In genomic region chr10:79680606-79681495, GRCm38 (mm10) we compare ENCODE assay signal across 8 mouse cellular contexts. TPM values are rescaled to one million over a fixed set of nuclear protein-coding genes. Genes with fewer than 3 reads are reported as not detected.
DNase-seq lines count a peak whose midpoint lies in the region; ATAC-seq and TF ChIP-seq lines count a peak whose summit lies in the region.

No protein-coding gene starts in this region.

- H3K9ac ChIP-seq in hindbrain, embryonic 16.5 days (ENCODE audit: low read depth, low read length) = peak overlapping the region; percentile 67
- H3K9ac ChIP-seq in midbrain, embryonic 11.5 days (ENCODE audit: low read length) = peak overlapping the region; percentile 41

- ATAC-seq in hindbrain, embryonic 16.5 days = peak; percentile 30
- ATAC-seq in midbrain, embryonic 11.5 days (ENCODE audit: low FRiP score) = peak; percentile 41

- no peaks in the 10 kb centered on the region for H3K36me3 ChIP-seq in testis, adult 2 months (ENCODE audit: control insufficient read depth, insufficient read depth, low read length)
- H3K36me3 ChIP-seq in hindbrain, embryonic 16.5 days (ENCODE audit: control insufficient read depth, insufficient read depth, low read length) = peaks cover 11% of the 10 kb centered on the region
- H3K36me3 ChIP-seq in midbrain, embryonic 11.5 days (ENCODE audit: control insufficient read depth, insufficient read depth, low read length) = peaks cover 8% of the 10 kb centered on the region

- H3K4me2 ChIP-seq in hindbrain, embryonic 16.5 days (ENCODE audit: low read length) = peak overlapping the region; percentile 79
- H3K4me2 ChIP-seq in midbrain, embryonic 11.5 days = peak overlapping the region; percentile 54

- peak overlapping the region; percentile 86 for H3K27ac ChIP-seq in testis, adult 2 months (ENCODE audit: control insufficient read depth, insufficient read depth, low read depth, low read length)
- H3K27ac ChIP-seq in hindbrain, embryonic 16.5 days (ENCODE audit: low read depth, low read length) = peak overlapping the region; percentile 89
- peak overlapping the region; percentile 25 for H3K27ac ChIP-seq in midbrain, embryonic 11.5 days (ENCODE audit: low read depth, low read length)

- no peaks in the 10 kb centered on the region for H3K27me3 ChIP-seq in testis, adult 2 months (ENCODE audit: control insufficient read depth, insufficient read depth, low read length)
- H3K27me3 ChIP-seq in hindbrain, embryonic 16.5 days (replicated peaks; ENCODE audit: control insufficient read depth, insufficient read depth, low read length) = no peaks in the 10 kb centered on the region
- H3K27me3 ChIP-seq in midbrain, embryonic 11.5 days (ENCODE audit: control insufficient read depth, insufficient read depth, low read length) = no peaks in the 10 kb centered on the region

- no peak for TF ChIP-seq CTCF in testis, adult 2 months (IDR thresholded peaks at IDR 0.05; ENCODE audit: control insufficient read depth, insufficient read depth, insufficient replicate concordance, low read depth, low read length)

- peak overlapping the region; percentile 98 for H3K4me3 ChIP-seq in testis, adult 2 months (ENCODE audit: control insufficient read depth, low read depth, low read length)
- peak overlapping the region; percentile 88 for H3K4me3 ChIP-seq in hindbrain, embryonic 16.5 days (ENCODE audit: low read length)
- H3K4me3 ChIP-seq in midbrain, embryonic 11.5 days (ENCODE audit: low read depth, low read length) = peak overlapping the region; percentile 83

- no peak for TF ChIP-seq POLR2A in testis, adult 2 months (IDR thresholded peaks at IDR 0.05; ENCODE audit: control insufficient read depth, low read depth, low read length)

- 45% methylated on average over 11 of the region's 11 CpGs for WGBS in hindbrain, embryonic 16.5 days
- 41% methylated on average over 11 of the region's 11 CpGs for WGBS in midbrain, embryonic 11.5 days

- no peaks in the 10 kb centered on the region for H3K9me3 ChIP-seq in hindbrain, embryonic 16.5 days (ENCODE audit: control insufficient read depth, low read length)
- no peaks in the 10 kb centered on the region for H3K9me3 ChIP-seq in midbrain, embryonic 11.5 days (ENCODE audit: control insufficient read depth, low read length)

- H3K4me1 ChIP-seq in testis, adult 2 months (ENCODE audit: control insufficient read depth, insufficient read depth, low read length) = peaks cover 10% of the 10 kb centered on the region
- peaks cover 19% of the 10 kb centered on the region for H3K4me1 ChIP-seq in hindbrain, embryonic 16.5 days (ENCODE audit: control insufficient read depth, insufficient read depth, low read depth, low read length)
- H3K4me1 ChIP-seq in midbrain, embryonic 11.5 days (ENCODE audit: control insufficient read depth, insufficient read depth, low read length) = peaks cover 17% of the 10 kb centered on the region

- DNase-seq in adrenal gland, postnatal 14 days = peak; percentile 60
- no peak for DNase-seq in adrenal gland, postnatal 4 days (ENCODE audit: low spot score in 2 of 2)
- DNase-seq in testis, postnatal 14 days (ENCODE audit: low spot score) = no peak
- no peak for DNase-seq in midbrain, embryonic 11.5 days (ENCODE audit: low spot score, missing footprints)
- no peak for DNase-seq in T-cell, adult 2 months (ENCODE audit: low spot score)
- DNase-seq in layer of hippocampus, postnatal 14 days (ENCODE audit: low spot score in 2 of 2) = no peak

RNA-seq across cellular contexts. Expression of gene Cdc34, which starts 1.1 kb away (rescaled TPM):
- 79.1 and 82.4 TPM in 2 replicates for total RNA-seq in adrenal gland, postnatal 14 days (2021)
- total RNA-seq in adrenal gland, postnatal 4 days (2021) = 10 to 100 TPM; 72.6 to 78.1 TPM
- polyA plus RNA-seq in testis, adult 2 months (2012; rRNA removed) = 855 and 952 TPM in 2 replicates
- 73.5 and 84.7 TPM in 2 replicates for polyA plus RNA-seq in hindbrain, embryonic 16.5 days (2015; fragmentation: Nextera tagmentation; extraction: Ambion mirVana)
- 149 and 178 TPM in 2 replicates for polyA plus RNA-seq in midbrain, embryonic 11.5 days (2014; fragmentation: Nextera tagmentation; extraction: Ambion mirVana)
- 10 to 100 TPM; 60.9 to 68.5 TPM for total RNA-seq in layer of hippocampus, postnatal 14 days (2021)

RNA-seq across cellular contexts. Expression of gene Gzmm, which starts 8.0 kb away (rescaled TPM):
- 0.89 and 1.1 TPM in 2 replicates for total RNA-seq in adrenal gland, postnatal 14 days (2021)
- 1 to 10 TPM; 1.8 to 2.4 TPM for total RNA-seq in adrenal gland, postnatal 4 days (2021)
- 0.33 and 0.52 TPM in 2 replicates for polyA plus RNA-seq in testis, adult 2 months (2012; rRNA removed)
- polyA plus RNA-seq in hindbrain, embryonic 16.5 days (2015; fragmentation: Nextera tagmentation; extraction: Ambion mirVana) = 1.7 TPM in 2 replicates
- polyA plus RNA-seq in midbrain, embryonic 11.5 days (2014; fragmentation: Nextera tagmentation; extraction: Ambion mirVana) = 0.27 and 0.58 TPM in 2 replicates
- total RNA-seq in layer of hippocampus, postnatal 14 days (2021) = 1 to 10 TPM; 1.7 to 1.9 TPM

RNA-seq across cellular contexts. Expression of gene Tpgs1, which starts 11.7 kb away (rescaled TPM):
- total RNA-seq in adrenal gland, postnatal 14 days (2021) = 27.8 and 34.1 TPM in 2 replicates
- 10 to 100 TPM; 32.4 to 33.9 TPM for total RNA-seq in adrenal gland, postnatal 4 days (2021)
- polyA plus RNA-seq in testis, adult 2 months (2012; rRNA removed) = 33.9 and 36.7 TPM in 2 replicates
- 107 and 124 TPM in 2 replicates for polyA plus RNA-seq in hindbrain, embryonic 16.5 days (2015; fragmentation: Nextera tagmentation; extraction: Ambion mirVana)
- 65.5 and 69.6 TPM in 2 replicates for polyA plus RNA-seq in midbrain, embryonic 11.5 days (2014; fragmentation: Nextera tagmentation; extraction: Ambion mirVana)
- 10 to 100 TPM; 72.3 to 73.2 TPM for total RNA-seq in layer of hippocampus, postnatal 14 days (2021)

RNA-seq across cellular contexts. Expression of gene Madcam1, which starts 16.5 kb away (rescaled TPM):
- total RNA-seq in adrenal gland, postnatal 14 days (2021) = 6.8 TPM in 1 of 2 replicates, not detected in the other
- total RNA-seq in adrenal gland, postnatal 4 days (2021) = under 1 TPM; 0.28 to 0.64 TPM
- not detected in 2 replicates for polyA plus RNA-seq in testis, adult 2 months (2012; rRNA removed)
- polyA plus RNA-seq in hindbrain, embryonic 16.5 days (2015; fragmentation: Nextera tagmentation; extraction: Ambion mirVana) = 0.99 and 1.5 TPM in 2 replicates
- polyA plus RNA-seq in midbrain, embryonic 11.5 days (2014; fragmentation: Nextera tagmentation; extraction: Ambion mirVana) = 1.2 and 1.4 TPM in 2 replicates
- total RNA-seq in layer of hippocampus, postnatal 14 days (2021) = under 1 TPM in 1 of 2 experiments, not detected in 1; 0.37 TPM

RNA-seq across cellular contexts. Expression of gene Bsg, which starts 23.4 kb away (rescaled TPM):
- total RNA-seq in adrenal gland, postnatal 14 days (2021) = 598 and 707 TPM in 2 replicates
- total RNA-seq in adrenal gland, postnatal 4 days (2021) = 100 to 1,000 TPM; 504 to 513 TPM
- 849 and 920 TPM in 2 replicates for polyA plus RNA-seq in testis, adult 2 months (2012; rRNA removed)
- 1,077 and 1,193 TPM in 2 replicates for polyA plus RNA-seq in hindbrain, embryonic 16.5 days (2015; fragmentation: Nextera tagmentation; extraction: Ambion mirVana)
- polyA plus RNA-seq in midbrain, embryonic 11.5 days (2014; fragmentation: Nextera tagmentation; extraction: Ambion mirVana) = 576 and 580 TPM in 2 replicates
- total RNA-seq in layer of hippocampus, postnatal 14 days (2021) = 100 to 1,000 TPM; 695 to 807 TPM

Comparison
In these comparisons a context has a peak if more than half of its experiments do, and no peak if none do; other contexts are left out.
1. H3K27ac ChIP-seq: peak in every context shown above with its lines; median percentile 89 in hindbrain, embryonic 16.5 days; 86 in testis, adult 2 months; 25 in midbrain, embryonic 11.5 days.